Mouse (Mus musculus): Measurements from ENCODE around the gene Mapk1. TPM values are rescaled to one million over a fixed set of nuclear protein-coding genes. Genes with fewer than 3 reads are reported as not detected.

Mapk1 gene
- polyA plus RNA-seq, 1 experiment from 2014 or later: 169 TPM

Other genes with a start within 250 kb of the Mapk1 start
- 14.4 and 17.7 TPM in 2 replicates for gene Spag6l, start 153.9 kb upstream of the Mapk1 start, polyA plus RNA-seq (2015; fragmentation: Nextera tagmentation; extraction: Ambion mirVana)
- gene Igll1, start 119.4 kb upstream of the Mapk1 start, polyA plus RNA-seq (2015; fragmentation: Nextera tagmentation; extraction: Ambion mirVana): 0.14 TPM in 1 of 2 replicates, not detected in the other
- gene Top3b, start 112.6 kb upstream of the Mapk1 start, polyA plus RNA-seq (2015; fragmentation: Nextera tagmentation; extraction: Ambion mirVana): 71.0 and 72.8 TPM in 2 replicates
- 1.7 and 2.3 TPM in 2 replicates for gene Vpreb1, start 112.5 kb upstream of the Mapk1 start, polyA plus RNA-seq (2015; fragmentation: Nextera tagmentation; extraction: Ambion mirVana)
- gene Ppm1f, start 86.9 kb upstream of the Mapk1 start, polyA plus RNA-seq (2015; fragmentation: Nextera tagmentation; extraction: Ambion mirVana): 26.3 and 28.2 TPM in 2 replicates
- gene Ypel1, start 86.3 kb downstream of the Mapk1 start, polyA plus RNA-seq (2015; fragmentation: Nextera tagmentation; extraction: Ambion mirVana): 119 and 132 TPM in 2 replicates
- gene Ppil2, start 127.9 kb downstream of the Mapk1 start, polyA plus RNA-seq (2015; fragmentation: Nextera tagmentation; extraction: Ambion mirVana): 153 and 154 TPM in 2 replicates
- gene 2610318N02Rik, start 141.8 kb downstream of the Mapk1 start, polyA plus RNA-seq (2015; fragmentation: Nextera tagmentation; extraction: Ambion mirVana): 22.4 and 30.0 TPM in 2 replicates
- gene Sdf2l1, start 149.0 kb downstream of the Mapk1 start, polyA plus RNA-seq (2015; fragmentation: Nextera tagmentation; extraction: Ambion mirVana): 37.8 and 43.4 TPM in 2 replicates
- 32.9 and 34.0 TPM in 2 replicates for gene Ydjc, start 161.2 kb downstream of the Mapk1 start, polyA plus RNA-seq (2015; fragmentation: Nextera tagmentation; extraction: Ambion mirVana)
- gene Ccdc116, start 163.8 kb downstream of the Mapk1 start, polyA plus RNA-seq (2015; fragmentation: Nextera tagmentation; extraction: Ambion mirVana): 1.5 and 2.2 TPM in 2 replicates
- gene Ube2l3, start 219.3 kb downstream of the Mapk1 start, polyA plus RNA-seq (2015; fragmentation: Nextera tagmentation; extraction: Ambion mirVana): 313 and 319 TPM in 2 replicates
- 1.8 and 1.9 TPM in 2 replicates for gene Rimbp3, start 225.2 kb downstream of the Mapk1 start, polyA plus RNA-seq (2015; fragmentation: Nextera tagmentation; extraction: Ambion mirVana)